Mouse (Mus musculus) forebrain, embryonic 13.5 days (tissue): ENCODE results near the gene Fank1. TPM values are rescaled to one million over a fixed set of nuclear protein-coding genes. Genes with fewer than 3 reads are reported as not detected.
A peak's percentile ranks its signal among the peaks of the same experiment; 100 is the strongest.

Experiments used
- ATAC-seq: fragments of 200-750 bp; cut with Nextera tagmentation; 2 replicates; pipeline ENCODE4 v1.8.0; 2017
- H3K27ac ChIP-seq: fragments of 300-500 bp; sonication (generic); 2 replicates; pipeline ENCODE4 v1.5.1; 2015; ENCODE audit warnings: inconsistent platforms, mild to moderate bottlenecking, moderate library complexity
- H3K27me3 ChIP-seq: fragments of 300-500 bp; sonication (generic); 2 replicates; pipeline ENCODE4 v1.6.1; 2015; ENCODE audit warnings: mild to moderate bottlenecking, inconsistent platforms
- H3K36me3 ChIP-seq: fragments of 300-500 bp; sonication (generic); 2 replicates; pipeline ENCODE4 v1.6.1; 2015; ENCODE audit warnings: mild to moderate bottlenecking, inconsistent platforms; ENCODE audit not compliant: poor library complexity, severe bottlenecking
- H3K4me1 ChIP-seq: fragments of 300-500 bp; sonication (generic); 2 replicates; pipeline ENCODE4 v1.6.1; 2015; ENCODE audit warnings: inconsistent platforms
- H3K4me2 ChIP-seq: fragments of 300-500 bp; sonication (generic); 2 replicates; pipeline ENCODE4 v1.6.1; 2015; ENCODE audit warnings: inconsistent platforms, mild to moderate bottlenecking, moderate library complexity
- H3K4me3 ChIP-seq: fragments of 300-500 bp; sonication (generic); 2 replicates; pipeline ENCODE4 v1.5.1; 2015; ENCODE audit warnings: mild to moderate bottlenecking, inconsistent platforms
- H3K9ac ChIP-seq: fragments of 300-500 bp; sonication (generic); 2 replicates; pipeline ENCODE4 v1.6.1; 2015; ENCODE audit warnings: mild to moderate bottlenecking, inconsistent platforms
- H3K9me3 ChIP-seq: fragments of 300-500 bp; sonication (generic); replicated peaks from 2 replicates; pipeline ENCODE4 v1.6.1; 2016; ENCODE audit warnings: inconsistent platforms
- WGBS: fragments of 180-500 bp; shearing (Covaris S2); methylation state at CpG from one replicate; pipeline ENCODE4 v1.1.7; 2015; 5-methylcytosine and 5-hydroxymethylcytosine counted together
- polyA plus RNA-seq: library from polyadenylated mRNA; unstranded; fragments of >200 nt; fragmentation: Nextera tagmentation; extraction: Ambion mirVana; gene quantifications from 2 replicates; pipeline ENCODE4 v1.2.1, GENCODE M21; 2015

The Fank1 gene
- polyA plus RNA-seq, 1 experiment from 2014 or later: 1.8 TPM

GRCm38 (mm10) chr7:133750666-133751065 lies 26.0 kb upstream of the Fank1 start:
- Histone ChIP-seq H3K4me2 (no peak overlapping the region), H3K9ac (no peak overlapping the region), H3K4me3 (no peak overlapping the region), H3K9me3 (no peaks in the 10 kb centered on the region), H3K27me3 (no peaks in the 10 kb centered on the region), H3K27ac (peak overlapping the region; percentile 20; the same call in 1 of the 2 replicates), H3K4me1 (peaks cover 14% of the 10 kb centered on the region), H3K36me3 (peaks cover 39% of the 10 kb centered on the region)
- 42% methylated on average over 5 of the region's 5 CpGs for WGBS
- no peak for ATAC-seq

- 83% methylated on average over 5 of the region's 5 CpGs for WGBS
- Histone ChIP-seq H3K4me3 (no peak overlapping the region), H3K27ac (no peak overlapping the region; the same call in 1 of the 2 replicates), H3K27me3 (no peaks in the 10 kb centered on the region), H3K9ac (no peak overlapping the region), H3K4me2 (no peak overlapping the region), H3K4me1 (peaks cover 17% of the 10 kb centered on the region), H3K36me3 (peaks cover 40% of the 10 kb centered on the region), H3K9me3 (no peaks in the 10 kb centered on the region)
- ATAC-seq: no peak
Observed at GRCm38 (mm10) chr7:133751163-133751562, 25.5 kb upstream of the Fank1 start.

GRCm38 (mm10) chr7:133757961-133758455 lies 18.7 kb upstream of the Fank1 start:
- H3K9me3 ChIP-seq: 0 out of 2 replicates have a peak, but pooled peaks cover 4% of the 10 kb centered on the region
- peak overlapping the region; percentile 63 for H3K4me2 ChIP-seq
- no peaks in the 10 kb centered on the region for H3K27me3 ChIP-seq
- H3K36me3 ChIP-seq: peaks cover 20% of the 10 kb centered on the region; the same call in 1 of the 2 replicates
- peak overlapping the region; percentile 34; the same call in 1 of the 2 replicates for H3K9ac ChIP-seq
- H3K4me1 ChIP-seq: peaks cover 47% of the 10 kb centered on the region
- ATAC-seq: no peak
- WGBS: 10% methylated on average over 5 of the region's 5 CpGs
- no peak overlapping the region for H3K27ac ChIP-seq
- H3K4me3 ChIP-seq: peak overlapping the region; percentile 22

- H3K9ac ChIP-seq: no peak overlapping the region; the same call in 1 of the 2 replicates
- H3K9me3 ChIP-seq: 0 out of 2 replicates have a peak, but pooled peaks cover 4% of the 10 kb centered on the region
- H3K4me2 ChIP-seq: peak overlapping the region; percentile 63
- peaks cover 47% of the 10 kb centered on the region for H3K4me1 ChIP-seq
- H3K36me3 ChIP-seq: peaks cover 20% of the 10 kb centered on the region; the same call in 1 of the 2 replicates
- 0 out of 2 replicates have a peak overlapping the region, but pooled peaks have one; percentile 22 for H3K4me3 ChIP-seq
- H3K27ac ChIP-seq: no peak overlapping the region
- WGBS: 77% methylated on average over 5 of the region's 5 CpGs
- no peaks in the 10 kb centered on the region for H3K27me3 ChIP-seq
- ATAC-seq: no peak
Observed at GRCm38 (mm10) chr7:133758716-133759115, 17.9 kb upstream of the Fank1 start.

GRCm38 (mm10) chr7:133759611-133760353 lies 16.9 kb upstream of the Fank1 start:
- peaks cover 15% of the 10 kb centered on the region; the same call in 1 of the 2 replicates for H3K36me3 ChIP-seq
- H3K4me1 ChIP-seq: peaks cover 50% of the 10 kb centered on the region
- H3K4me2 ChIP-seq: peak overlapping the region; percentile 63
- peak; percentile 94 for ATAC-seq
- 0 out of 2 replicates have a peak, but pooled peaks cover 4% of the 10 kb centered on the region for H3K9me3 ChIP-seq
- no peaks in the 10 kb centered on the region for H3K27me3 ChIP-seq
- WGBS: 2% methylated on average over 27 of the region's 27 CpGs
- H3K27ac ChIP-seq: peak overlapping the region; percentile 87
- H3K9ac ChIP-seq: peak overlapping the region; percentile 56
- peak overlapping the region; percentile 36 for H3K4me3 ChIP-seq

GRCm38 (mm10) chr7:133762696-133763095 lies 14.0 kb upstream of the Fank1 start:
- no peak for ATAC-seq
- Histone ChIP-seq H3K27me3 (no peaks in the 10 kb centered on the region), H3K36me3 (0 out of 2 replicates have a peak, but pooled peaks cover 5% of the 10 kb centered on the region), H3K9me3 (0 out of 2 replicates have a peak, but pooled peaks cover 4% of the 10 kb centered on the region), H3K4me2 (no peak overlapping the region), H3K9ac (no peak overlapping the region), H3K4me1 (peaks cover 48% of the 10 kb centered on the region), H3K4me3 (no peak overlapping the region), H3K27ac (no peak overlapping the region)
- WGBS: 88% methylated on average over 6 of the region's 6 CpGs

- Histone ChIP-seq H3K4me1 (peaks cover 36% of the 10 kb centered on the region), H3K9ac (no peak overlapping the region), H3K4me2 (no peak overlapping the region), H3K36me3 (0 out of 2 replicates have a peak, but pooled peaks cover 5% of the 10 kb centered on the region), H3K27me3 (no peaks in the 10 kb centered on the region), H3K27ac (peak overlapping the region; percentile 84; the same call in 1 of the 2 replicates), H3K9me3 (0 out of 2 replicates have a peak, but pooled peaks cover 4% of the 10 kb centered on the region), H3K4me3 (no peak overlapping the region)
- ATAC-seq: no peak
- WGBS: 76% methylated on average over 2 of the region's 2 CpGs
Observed at GRCm38 (mm10) chr7:133764425-133764824, 12.2 kb upstream of the Fank1 start.

GRCm38 (mm10) chr7:133765240-133765848 lies 11.3 kb upstream of the Fank1 start:
- no peak overlapping the region for H3K4me3 ChIP-seq
- H3K9ac ChIP-seq: peak overlapping the region; percentile 6; the same call in 1 of the 2 replicates
- H3K4me2 ChIP-seq: peak overlapping the region; percentile 18; the same call in 1 of the 2 replicates
- peaks cover 26% of the 10 kb centered on the region for H3K4me1 ChIP-seq
- H3K27me3 ChIP-seq: no peaks in the 10 kb centered on the region
- H3K27ac ChIP-seq: peak overlapping the region; percentile 84
- ATAC-seq: peak; percentile 22
- 30% methylated on average over 10 of the region's 10 CpGs for WGBS
- 0 out of 2 replicates have a peak, but pooled peaks cover 5% of the 10 kb centered on the region for H3K36me3 ChIP-seq
- 0 out of 2 replicates have a peak, but pooled peaks cover 4% of the 10 kb centered on the region for H3K9me3 ChIP-seq

- H3K4me3 ChIP-seq: no peak overlapping the region
- H3K27me3 ChIP-seq: no peaks in the 10 kb centered on the region
- peak overlapping the region; percentile 6; the same call in 1 of the 2 replicates for H3K9ac ChIP-seq
- peak overlapping the region; percentile 84 for H3K27ac ChIP-seq
- H3K9me3 ChIP-seq: 0 out of 2 replicates have a peak, but pooled peaks cover 4% of the 10 kb centered on the region
- peak; percentile 87 for ATAC-seq
- 0 out of 2 replicates have a peak, but pooled peaks cover 5% of the 10 kb centered on the region for H3K36me3 ChIP-seq
- H3K4me2 ChIP-seq: peak overlapping the region; percentile 18
- whole genome bisulfite sequencing: 37% methylated on average over 13 of the region's 13 CpGs
- peaks cover 25% of the 10 kb centered on the region for H3K4me1 ChIP-seq
Observed at GRCm38 (mm10) chr7:133765849-133766243, 10.8 kb upstream of the Fank1 start.

- Histone ChIP-seq H3K27ac (peak overlapping the region; percentile 62), H3K9ac (no peak overlapping the region), H3K4me3 (no peak overlapping the region), H3K4me2 (no peak overlapping the region), H3K36me3 (no peaks in the 10 kb centered on the region), H3K9me3 (no peaks in the 10 kb centered on the region), H3K27me3 (no peaks in the 10 kb centered on the region), H3K4me1 (peaks cover 25% of the 10 kb centered on the region)
- 75% methylated on average over 4 of the region's 4 CpGs for WGBS
- ATAC-seq: no peak
Observed at GRCm38 (mm10) chr7:133768027-133768426, 8.6 kb upstream of the Fank1 start.

- WGBS: 73% methylated on average over 5 of the region's 5 CpGs
- peaks cover 25% of the 10 kb centered on the region for H3K4me1 ChIP-seq
- no peaks in the 10 kb centered on the region for H3K36me3 ChIP-seq
- ATAC-seq: no peak
- peak overlapping the region; percentile 62; the same call in 1 of the 2 replicates for H3K27ac ChIP-seq
- no peak overlapping the region for H3K4me3 ChIP-seq
- H3K4me2 ChIP-seq: no peak overlapping the region
- no peaks in the 10 kb centered on the region for H3K9me3 ChIP-seq
- H3K9ac ChIP-seq: no peak overlapping the region
- no peaks in the 10 kb centered on the region for H3K27me3 ChIP-seq
Observed at GRCm38 (mm10) chr7:133768517-133768916, 8.1 kb upstream of the Fank1 start.
